Comparison of ENCODE assay signal across 15 mouse cellular contexts in the genomic region with DNA sequence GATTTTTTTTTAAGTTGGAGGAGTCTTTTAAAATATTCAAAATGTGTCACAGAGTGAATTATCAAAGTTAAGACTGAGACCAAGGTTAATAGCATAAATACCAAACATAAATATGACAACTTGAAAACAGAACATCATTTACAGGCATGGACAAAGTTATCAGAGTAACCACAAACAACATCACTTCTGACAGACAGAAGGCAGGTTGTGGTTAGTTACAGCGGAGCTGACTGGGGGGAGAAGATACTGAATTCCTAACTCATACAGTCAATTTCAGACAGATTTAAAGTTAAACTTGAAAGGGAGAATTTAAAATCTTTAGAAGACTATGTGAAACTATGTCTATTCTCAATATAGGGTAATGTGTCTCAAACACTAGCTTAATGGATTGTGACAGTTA.
"Had no signal": no experiment of that assay in that cellular context is flagged by ENCODE, and none has a peak within 500 bp of the region (broad histone marks: within the 10 kb centered on the region; RNA-seq: fewer than 3 reads in every experiment).

No protein-coding gene starts in this region.

- H3K9ac ChIP-seq: neural tube, embryonic 15.5 days; stomach, embryonic 15.5 days had no signal

- H3K4me1 ChIP-seq: stomach, embryonic 15.5 days had no signal

- H3K36me3 ChIP-seq: neural tube, embryonic 15.5 days had no signal

- H3K9me3 ChIP-seq: neural tube, embryonic 15.5 days; stomach, embryonic 15.5 days had no signal

- H3K27ac ChIP-seq: neural tube, embryonic 15.5 days; stomach, embryonic 15.5 days; stomach, postnatal 0 days had no signal

- H3K27me3 ChIP-seq: neural tube, embryonic 15.5 days; stomach, embryonic 15.5 days had no signal

- DNase-seq: retina, postnatal 1 day; right cerebral cortex, adult 18-20 months; right cerebral cortex, postnatal 14 days; right cerebral cortex, postnatal 25 days; right cerebral cortex, postnatal 4 days; spleen, adult 18-20 months; thymus, adult 18-20 months; thymus, adult 2 months; thymus, postnatal 14 days; thymus, postnatal 25 days; thymus, postnatal 36 days; thymus, postnatal 4 days had no signal

- H3K4me3 ChIP-seq: neural tube, embryonic 15.5 days; stomach, embryonic 15.5 days had no signal
